Mouse (Mus musculus): Measurements from ENCODE around the gene Ring1. TPM values are rescaled to one million over a fixed set of nuclear protein-coding genes. Genes with fewer than 3 reads are reported as not detected.
"Not testable (repeated sequence)": the region's sequence is repeated elsewhere in the genome, so short reads cannot be mapped to it uniquely, and the experiment has no call there.

Ring1 gene
- total RNA-seq, 4 experiments from 2014 or later = 31.4 to 43.5 (median 36.1) TPM

DNA sequence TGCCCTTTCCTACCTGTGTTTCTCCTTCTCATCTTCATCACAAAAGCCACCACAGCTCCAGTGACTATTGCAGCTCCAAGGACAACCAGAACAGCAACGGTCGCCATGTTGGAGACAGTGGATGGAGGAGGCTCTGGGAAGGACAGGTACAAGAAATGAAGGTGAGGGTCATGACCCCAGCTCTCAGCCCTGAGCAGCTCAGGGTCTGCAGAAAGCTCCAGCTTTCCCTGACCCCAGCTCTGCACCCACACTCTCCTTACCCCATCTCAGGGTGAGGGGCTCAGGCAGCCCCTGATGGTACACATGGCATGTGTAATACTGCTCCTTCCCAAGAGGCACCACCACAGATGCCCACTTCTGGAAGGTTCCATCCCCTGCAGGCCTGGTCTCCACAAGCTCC lies 27.5 kb downstream of the Ring1 start:
- not testable (repeated sequence) for DNase-seq (ENCODE audit: low spot score in 2 of 2)

DNA sequence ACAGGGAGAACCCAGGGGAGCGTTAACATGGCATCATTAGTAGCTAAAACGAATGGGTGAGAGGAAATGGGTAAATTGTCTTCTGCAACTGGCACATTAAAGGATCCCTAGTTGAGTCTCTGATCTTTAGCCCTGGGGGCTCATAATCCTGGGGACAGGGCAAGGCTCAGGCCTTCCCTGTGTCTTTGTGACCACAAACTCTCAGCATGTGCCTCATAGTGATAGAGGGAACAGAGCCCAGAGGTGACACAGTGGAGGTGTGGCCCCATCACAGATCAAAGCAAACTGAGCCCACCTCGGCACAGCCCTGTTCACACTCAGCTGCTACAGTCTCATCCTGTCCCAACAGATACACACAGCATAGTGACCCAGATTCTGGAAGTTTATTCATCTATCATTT lies 28.8 kb downstream of the Ring1 start:
- no peak for DNase-seq (ENCODE audit: low spot score in 2 of 2)

DNA sequence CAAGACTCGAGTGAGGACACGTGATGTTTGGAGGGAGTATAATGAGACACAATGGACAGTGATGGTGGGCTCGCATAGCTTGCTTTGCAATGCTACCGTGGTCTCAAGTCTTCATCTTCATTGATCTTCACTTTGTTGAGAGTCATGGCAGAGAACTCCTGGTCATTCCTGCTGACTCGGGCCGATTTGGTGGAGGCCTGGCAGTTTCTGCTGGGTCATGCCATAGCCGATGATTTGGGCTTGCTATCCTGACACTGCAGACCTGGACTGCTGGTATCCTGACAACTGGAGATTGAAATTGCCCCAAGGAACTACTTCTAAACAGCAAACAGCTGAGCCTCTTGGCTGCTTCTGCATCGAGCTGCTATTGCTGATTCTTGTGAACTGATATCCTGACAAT lies 29.5 kb downstream of the Ring1 start:
- DNase-seq (ENCODE audit: low spot score in 2 of 2) = no peak

DNA sequence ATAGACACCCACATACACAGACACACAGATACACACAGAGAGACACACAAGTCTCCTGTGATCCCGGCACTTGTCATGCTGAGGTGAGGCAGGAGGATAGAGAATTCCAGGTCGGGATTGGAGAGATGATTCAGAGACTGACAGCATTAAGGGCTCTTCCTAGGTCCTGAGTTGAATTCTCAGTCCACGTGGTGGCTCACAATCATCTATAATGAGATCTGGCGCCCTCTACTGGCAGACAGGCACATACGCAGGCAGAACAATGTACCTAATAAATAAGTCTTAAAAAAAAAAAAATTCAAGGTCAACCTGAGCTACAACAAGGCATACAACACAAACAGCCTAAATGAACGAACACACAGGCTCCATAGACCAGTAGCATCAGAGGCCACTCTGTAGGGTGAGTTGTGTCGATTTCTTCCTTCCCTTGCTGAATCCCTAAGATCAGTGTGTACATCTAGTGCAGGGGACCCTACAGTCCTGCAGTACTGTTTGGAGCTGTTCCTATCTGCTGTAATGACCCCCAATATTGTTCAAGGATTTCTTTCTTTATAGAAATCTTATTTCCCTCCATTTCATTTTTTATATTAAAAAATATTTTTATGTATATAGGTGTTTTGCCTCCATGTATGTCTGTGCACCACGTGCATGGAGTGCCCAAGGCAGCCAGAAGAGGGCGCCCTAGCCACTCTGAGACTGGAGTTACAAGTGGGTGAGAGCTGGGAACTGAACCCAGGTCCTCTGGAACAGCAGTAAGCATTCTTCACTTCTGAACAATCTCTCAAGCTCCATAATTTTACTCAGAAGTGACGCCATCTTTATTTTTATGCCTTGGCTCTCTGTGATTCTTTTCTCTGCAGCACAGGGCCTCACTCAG lies 32.5 kb downstream of the Ring1 start:
- no peak for DNase-seq (ENCODE audit: low spot score in 2 of 2)

DNA sequence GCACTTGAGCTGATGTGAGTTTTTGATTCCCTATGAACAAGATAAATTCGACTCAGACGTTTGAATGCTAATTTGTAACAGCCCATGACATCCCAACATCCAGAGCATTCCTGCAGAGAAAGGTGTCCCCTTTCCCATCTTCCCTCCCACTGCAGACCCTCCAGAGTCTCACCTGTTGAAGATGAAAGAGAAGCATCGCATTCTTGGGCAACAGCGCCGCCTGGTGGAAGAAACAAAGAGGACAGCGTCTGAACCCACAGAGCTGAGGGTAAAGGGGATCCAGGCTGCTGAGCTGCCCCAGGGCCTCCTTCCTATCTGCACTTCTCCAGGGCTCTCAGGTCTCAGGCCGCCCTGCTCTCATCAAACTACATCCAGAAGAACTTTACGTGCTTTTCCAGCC lies 42.3 kb downstream of the Ring1 start:
- peak in 1 of 2 experiments; percentile 60 for DNase-seq (ENCODE audit: low spot score in 2 of 2)

DNA sequence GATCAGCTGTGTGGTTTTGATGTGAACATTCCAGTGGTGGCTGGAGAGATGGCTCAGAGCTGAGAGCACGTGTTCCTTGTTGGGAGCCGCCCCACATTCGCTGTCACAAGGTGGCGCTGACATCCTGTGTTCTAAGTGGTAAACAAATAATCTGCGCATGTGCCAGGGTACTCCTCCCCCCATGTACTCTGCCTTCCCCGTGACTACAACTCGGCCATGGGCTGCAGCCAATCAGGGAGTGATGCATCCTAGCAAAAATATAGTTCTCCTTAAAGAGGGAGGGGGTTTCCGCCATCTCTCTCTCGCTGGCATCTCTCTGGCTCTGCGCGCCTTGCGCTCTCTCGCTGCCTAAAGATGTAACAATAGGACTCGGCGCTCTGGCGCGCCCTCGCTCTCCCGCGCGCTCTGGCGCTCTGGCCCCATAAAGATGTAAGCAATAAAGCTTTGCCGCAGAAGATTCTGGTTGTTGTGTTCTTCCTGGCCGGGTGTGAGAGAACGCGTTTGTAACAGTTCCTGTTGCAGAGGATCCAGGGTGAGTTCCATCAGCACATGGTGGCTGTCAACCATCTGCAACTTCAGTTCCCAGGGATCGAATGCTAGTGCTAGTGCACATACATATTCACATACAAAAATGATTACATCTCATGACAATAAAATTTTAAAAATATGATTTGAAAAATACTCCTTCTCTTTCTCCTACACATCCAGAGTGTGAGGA lies 43.1 kb downstream of the Ring1 start:
- peak; percentile 69 to 92 for DNase-seq (ENCODE audit: low spot score in 2 of 2)

DNA sequence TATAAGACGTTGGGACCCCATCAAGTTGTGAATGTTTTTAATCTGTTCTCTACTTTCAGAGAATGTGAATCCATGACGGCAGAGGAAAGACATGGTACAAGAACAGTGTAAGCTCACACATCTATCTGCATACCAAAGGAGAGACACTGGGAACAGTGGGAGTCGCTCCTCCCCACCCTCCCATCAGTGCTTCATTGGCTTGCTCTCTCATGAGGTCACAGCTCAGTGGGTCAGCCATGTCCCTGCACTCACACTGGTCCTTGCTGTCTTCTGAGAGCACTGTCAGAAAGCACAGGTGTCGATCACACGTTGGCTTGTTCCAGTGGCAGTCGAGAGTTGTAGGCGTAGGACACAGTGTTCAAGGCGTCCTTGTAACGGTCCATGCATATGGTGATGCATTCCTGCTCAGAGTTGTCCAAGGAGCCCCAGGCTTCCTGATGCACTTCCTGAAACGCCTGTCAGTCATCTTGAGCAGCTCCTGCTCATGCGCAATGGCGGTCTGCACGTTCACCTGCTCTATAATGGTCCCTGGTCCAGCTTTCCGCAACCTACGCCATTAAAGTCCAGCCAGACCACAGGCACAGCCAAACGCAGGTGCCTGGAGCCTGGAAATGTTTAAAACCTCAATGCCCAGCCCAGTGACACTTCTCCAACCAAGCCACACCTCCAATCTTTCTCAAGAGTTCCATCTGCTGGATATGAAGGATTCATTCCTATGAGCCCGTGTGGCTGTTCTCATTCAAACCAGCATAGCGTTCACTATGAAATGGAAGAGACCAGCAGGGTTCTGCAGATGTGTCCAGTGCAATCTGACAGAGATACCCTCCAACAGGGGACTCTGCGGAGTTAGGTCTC lies 44.1 kb downstream of the Ring1 start:
- DNase-seq (ENCODE audit: low spot score in 2 of 2) = no peak

DNA sequence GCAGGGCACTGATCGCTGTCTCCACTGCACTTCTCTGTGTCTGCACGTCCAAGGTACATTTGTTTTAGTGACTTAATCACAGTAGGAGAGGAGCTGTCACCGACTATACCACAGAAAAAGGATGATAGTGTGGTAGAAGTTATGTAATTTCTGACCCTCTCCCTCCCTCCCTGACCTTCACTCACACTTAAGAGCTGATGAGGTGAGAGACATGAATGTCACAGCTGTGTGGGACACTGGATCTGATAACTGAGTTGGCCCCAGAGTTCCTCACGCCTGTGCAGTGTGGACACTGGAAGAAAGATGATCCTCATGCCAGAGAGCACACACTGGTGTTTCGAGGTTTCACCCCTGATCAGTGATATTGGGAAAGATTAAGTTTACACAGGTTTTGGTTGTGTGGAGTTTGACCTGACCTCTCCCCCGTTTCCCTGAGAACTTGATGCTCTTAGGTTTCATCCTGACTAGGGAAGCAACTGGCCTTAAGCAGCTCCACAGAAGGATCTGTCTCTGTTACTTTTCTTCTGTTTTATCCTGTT lies 44.9 kb downstream of the Ring1 start:
- DNase-seq (ENCODE audit: low spot score in 2 of 2) = no peak

DNA sequence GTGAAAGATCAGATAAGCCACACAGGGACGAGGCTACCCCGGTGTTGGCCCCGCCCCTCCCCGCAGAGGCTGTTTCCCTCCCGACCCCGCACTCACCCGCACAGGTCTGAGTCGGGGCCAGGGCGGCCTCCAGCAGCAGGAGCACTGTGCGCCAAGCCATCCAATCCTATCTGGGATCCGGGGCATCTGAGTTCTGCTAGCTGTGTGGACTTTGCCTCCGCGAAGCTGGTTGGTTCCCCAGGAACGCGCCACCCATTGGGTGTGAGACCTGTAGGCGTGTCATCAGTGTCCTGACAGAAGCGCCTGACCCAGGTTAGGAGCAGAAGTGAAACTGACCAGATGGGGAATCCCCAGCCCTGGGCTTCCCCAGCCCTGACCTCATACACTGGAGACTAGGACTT lies 45.8 kb downstream of the Ring1 start:
- peak in 1 of 2 experiments; percentile 62 for DNase-seq (ENCODE audit: low spot score in 2 of 2)

DNA sequence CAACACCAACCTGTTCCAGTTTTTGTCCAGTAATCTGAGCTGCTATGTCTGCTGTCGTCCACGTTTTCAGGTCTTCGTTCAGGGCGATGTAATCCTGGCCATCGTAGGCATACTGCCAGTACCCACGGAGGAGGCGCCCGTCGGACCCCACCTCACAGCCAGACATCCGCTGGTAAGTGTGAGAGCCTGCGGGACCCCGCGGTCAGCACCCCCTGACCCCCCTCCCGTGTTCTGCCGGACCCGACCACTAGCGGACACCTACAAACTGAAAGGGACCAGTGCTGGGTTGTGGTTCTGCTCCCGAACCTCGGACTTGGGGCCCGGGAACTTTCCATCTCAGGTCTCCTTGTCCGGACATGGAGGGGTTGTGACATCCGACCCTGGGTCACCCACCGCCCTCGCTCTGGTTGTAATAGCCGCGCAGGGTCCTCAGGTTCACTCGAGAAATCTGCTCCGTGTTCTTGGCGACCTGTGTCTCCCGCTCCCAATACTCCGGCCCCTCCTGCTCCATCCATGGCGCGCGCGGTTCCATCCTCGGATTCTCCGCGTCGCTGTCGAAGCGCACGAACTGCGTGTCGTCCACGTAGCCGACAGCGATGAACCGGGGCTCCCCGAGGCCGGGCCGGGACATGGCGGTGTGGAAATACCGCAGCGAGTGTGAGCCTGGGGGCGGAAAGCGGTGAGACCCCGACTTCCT lies 46.5 kb downstream of the Ring1 start:
- no peak for DNase-seq (ENCODE audit: low spot score in 2 of 2)

DNA sequence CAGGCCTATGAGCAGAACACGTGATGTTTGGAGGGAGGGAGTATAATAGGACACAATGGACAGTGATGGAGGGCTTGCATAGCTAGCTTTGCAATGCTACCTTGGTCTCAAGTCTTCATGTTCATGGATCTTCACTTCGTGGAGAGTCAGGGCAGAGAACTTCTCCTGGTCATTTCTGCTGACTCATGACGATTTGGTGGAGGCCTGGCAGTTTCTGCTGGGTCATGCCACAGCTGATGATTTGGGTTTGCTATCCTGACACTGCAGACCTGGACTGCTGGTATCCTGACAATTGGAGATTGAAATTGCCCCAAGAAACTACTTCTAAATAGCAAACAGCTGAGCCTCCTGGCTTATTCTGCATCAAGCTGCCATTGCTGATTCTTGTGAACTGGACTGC lies 50.9 kb downstream of the Ring1 start:
- DNase-seq (ENCODE audit: low spot score in 2 of 2) = no peak

DNA sequence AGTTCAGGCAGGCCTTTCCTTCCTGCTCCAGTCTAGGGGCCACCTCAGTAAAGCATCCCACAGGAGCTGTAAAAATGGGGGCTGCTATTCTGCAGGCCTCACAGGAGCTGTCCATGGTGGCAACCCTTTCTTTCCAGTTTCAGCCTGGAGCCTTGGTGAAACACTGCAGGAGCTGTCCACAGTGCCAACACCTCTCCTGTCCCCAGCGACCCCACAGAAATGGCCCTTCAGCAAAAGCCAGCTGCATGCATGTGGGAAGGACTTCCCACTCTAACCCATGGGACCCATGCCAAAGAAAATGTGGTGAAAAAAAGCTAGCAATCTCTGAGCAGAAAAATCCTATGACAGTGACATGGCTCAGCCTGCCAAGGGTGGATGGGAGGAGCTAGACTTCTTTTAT lies 51.8 kb downstream of the Ring1 start:
- DNase-seq (ENCODE audit: low spot score in 2 of 2) = no peak

Small RNAs within 50 kb of the gene (microRNA-seq; reads per million reads assigned to microRNA genes)
- 0 reads per million in 2 experiments for gene Mir219a-1
- gene Mir219c = 0 reads per million in 2 experiments

Other genes starting within 250 kb of the Ring1 start
- gene Angptl4, start 242.8 kb downstream of the Ring1 start, total RNA-seq (2022) = 1 to 10 TPM; 2.3 to 3.2 (median 2.5) TPM
- 10 to 100 TPM; 27.6 to 33.8 (median 31.5) TPM for gene Kank3, start 214.2 kb downstream of the Ring1 start, total RNA-seq (2022)
- 100 to 1,000 TPM; 672 to 810 (median 775) TPM for gene Rps28, start 200.1 kb downstream of the Ring1 start, total RNA-seq (2022)
- gene Ndufa7, start 200.1 kb downstream of the Ring1 start, total RNA-seq (2022) = 100 to 1,000 TPM; 193 to 206 (median 201) TPM
- gene Cd320, start 181.6 kb downstream of the Ring1 start, total RNA-seq (2022) = 10 to 100 TPM; 23.3 to 27.1 (median 24.8) TPM
- gene Gm7029, start 150.8 kb downstream of the Ring1 start, total RNA-seq (2022) = not detected
- 1 to 10 TPM; 2.0 to 3.0 (median 2.9) TPM for gene Kifc1, start 134.0 kb downstream of the Ring1 start, total RNA-seq (2022)
- gene Platr17, start 119.5 kb downstream of the Ring1 start, total RNA-seq (2022) = 1 to 10 TPM in 2 of 4 experiments, not detected in 2; 1.3 to 1.6 TPM
- gene Daxx, start 115.3 kb downstream of the Ring1 start, total RNA-seq (2022) = 10 to 100 TPM; 24.0 to 31.9 (median 27.1) TPM
- 10 to 100 TPM; 53.0 to 74.3 (median 56.5) TPM for gene Tapbp, start 108.8 kb downstream of the Ring1 start, total RNA-seq (2022)
- gene Zbtb22, start 108.8 kb downstream of the Ring1 start, total RNA-seq (2022) = 10 to 100 TPM; 36.8 to 44.6 (median 41.3) TPM
- 10 to 100 TPM; 48.9 to 73.4 (median 60.6) TPM for gene Rgl2, start 95.1 kb downstream of the Ring1 start, total RNA-seq (2022)
- 100 to 1,000 TPM in 1 of 4 experiments, 10 to 100 TPM in 3; 81.6 to 112 (median 95.7) TPM for gene Pfdn6, start 84.3 kb downstream of the Ring1 start, total RNA-seq (2022)
- gene Wdr46, start 84.0 kb downstream of the Ring1 start, total RNA-seq (2022) = 10 to 100 TPM; 10.9 to 14.7 (median 13.7) TPM
- gene B3galt4, start 73.2 kb downstream of the Ring1 start, total RNA-seq (2022) = 1 to 10 TPM; 5.8 to 6.9 (median 6.2) TPM
- gene Vps52, start 68.9 kb downstream of the Ring1 start, total RNA-seq (2022) = 10 to 100 TPM; 70.6 to 79.6 (median 72.8) TPM
- 100 to 1,000 TPM; 328 to 351 (median 339) TPM for gene Rps18, start 68.7 kb downstream of the Ring1 start, total RNA-seq (2022)
- gene H2-K1, start 24.3 kb downstream of the Ring1 start, total RNA-seq (2022) = 10 to 100 TPM; 31.2 to 66.9 (median 50.2) TPM
- gene H2-Ke6, start 3.4 kb upstream of the Ring1 start, total RNA-seq (2022) = 10 to 100 TPM; 45.6 to 50.2 (median 46.4) TPM
- 10 to 100 TPM; 91.2 to 98.6 (median 95.0) TPM for gene Slc39a7, start 7.0 kb upstream of the Ring1 start, total RNA-seq (2022)
- gene Rxrb, start 7.1 kb upstream of the Ring1 start, total RNA-seq (2022) = 10 to 100 TPM; 72.8 to 87.6 (median 78.1) TPM
- 10 to 100 TPM; 12.6 to 18.0 (median 16.8) TPM for gene Col11a2, start 14.8 kb upstream of the Ring1 start, total RNA-seq (2022)
- gene H2-Oa, start 67.7 kb upstream of the Ring1 start, total RNA-seq (2022) = 1 to 10 TPM in 2 of 4 experiments, under 1 TPM in 1, not detected in 1; 0.44 to 2.2 (median 1.7) TPM
- 10 to 100 TPM; 20.7 to 35.3 (median 30.7) TPM for gene H2-DMa, start 94.9 kb upstream of the Ring1 start, total RNA-seq (2022)
- 100 to 1,000 TPM; 181 to 210 (median 190) TPM for gene Brd2, start 98.0 kb upstream of the Ring1 start, total RNA-seq (2022)
- gene H2-DMb2, start 118.6 kb upstream of the Ring1 start, total RNA-seq (2022) = 1 to 10 TPM in 3 of 4 experiments, under 1 TPM in 1; 0.84 to 3.5 (median 2.0) TPM
- gene H2-DMb1, start 128.4 kb upstream of the Ring1 start, total RNA-seq (2022) = 1 to 10 TPM; 2.2 to 7.1 (median 3.5) TPM
- gene Tap1, start 162.9 kb upstream of the Ring1 start, total RNA-seq (2022) = 1 to 10 TPM; 3.0 to 8.6 (median 4.6) TPM
- gene Psmb9, start 163.1 kb upstream of the Ring1 start, total RNA-seq (2022) = 1 to 10 TPM; 2.6 to 3.2 (median 3.0) TPM
- gene Psmb8, start 173.0 kb upstream of the Ring1 start, total RNA-seq (2022) = 10 to 100 TPM in 1 of 4 experiments, 1 to 10 TPM in 3; 4.0 to 12.1 (median 7.1) TPM
- gene Tap2, start 178.8 kb upstream of the Ring1 start, total RNA-seq (2022) = 10 to 100 TPM; 10.2 to 18.0 (median 16.3) TPM
- gene H2-Ob, start 214.2 kb upstream of the Ring1 start, total RNA-seq (2022) = 1 to 10 TPM in 2 of 4 experiments, under 1 TPM in 2; 0.54 to 1.3 (median 0.90) TPM
- gene H2-Ab1, start 233.0 kb upstream of the Ring1 start, total RNA-seq (2022) = 10 to 100 TPM in 2 of 4 experiments, 1 to 10 TPM in 2; 2.4 to 30.3 (median 11.7) TPM